Mouse (Mus musculus) midbrain, embryonic 12.5 days (tissue): ENCODE data around the gene Trpc2. TPM values are rescaled to one million over a fixed set of nuclear protein-coding genes. Genes with fewer than 3 reads are reported as not detected.
A peak's percentile ranks its signal among the peaks of the same experiment; 100 is the strongest.
"Not testable (repeated sequence)": the region's sequence is repeated elsewhere in the genome, so short reads cannot be mapped to it uniquely, and the experiment has no call there.

Source experiments
- ATAC-seq: fragments of 200-750 bp; cut with Nextera tagmentation; 2 replicates; pipeline ENCODE4 v1.8.0; 2017; ENCODE audit warnings: low read depth, moderate TSS enrichment, moderate library complexity; ENCODE audit not compliant: low FRiP score
- H3K27ac ChIP-seq: fragments of 300-500 bp; sonication (generic); replicated peaks from 2 replicates; pipeline ENCODE4 v1.5.1; 2016; ENCODE audit warnings: mild to moderate bottlenecking
- H3K27me3 ChIP-seq: fragments of 300-500 bp; sonication (generic); 2 replicates; pipeline ENCODE4 v1.6.1; 2016; ENCODE audit warnings: mild to moderate bottlenecking
- H3K36me3 ChIP-seq: fragments of 300-500 bp; sonication (generic); 2 replicates; pipeline ENCODE4 v1.6.1; 2016
- H3K4me1 ChIP-seq: fragments of 300-500 bp; sonication (generic); 2 replicates; pipeline ENCODE4 v1.6.1; 2016
- H3K4me2 ChIP-seq: fragments of 300-500 bp; sonication (generic); replicated peaks from 2 replicates; pipeline ENCODE4 v1.6.1; 2016; ENCODE audit warnings: mild to moderate bottlenecking, moderate library complexity
- H3K4me3 ChIP-seq: fragments of 300-500 bp; sonication (generic); 2 replicates; pipeline ENCODE4 v1.5.1; 2016; ENCODE audit warnings: mild to moderate bottlenecking
- H3K9ac ChIP-seq: fragments of 300-500 bp; sonication (generic); replicated peaks from 2 replicates; pipeline ENCODE4 v1.6.1; 2016; ENCODE audit warnings: mild to moderate bottlenecking, moderate library complexity
- H3K9me3 ChIP-seq: fragments of 300-500 bp; sonication (generic); 2 replicates; pipeline ENCODE4 v1.6.1; 2016; ENCODE audit warnings: mild to moderate bottlenecking
- WGBS: fragments of 180-500 bp; shearing (Covaris S2); methylation state at CpG from one replicate; pipeline ENCODE4 v1.1.7; 2016; 5-methylcytosine and 5-hydroxymethylcytosine counted together
- polyA plus RNA-seq: library from polyadenylated mRNA; unstranded; fragments of >200 nt; fragmentation: Nextera tagmentation; extraction: Ambion mirVana; gene quantifications from 2 replicates; pipeline ENCODE4 v1.2.1, GENCODE M21; 2016

Trpc2 gene
- polyA plus RNA-seq = 0.86 TPM in 1 of 2 replicates, not detected in the other

DNA sequence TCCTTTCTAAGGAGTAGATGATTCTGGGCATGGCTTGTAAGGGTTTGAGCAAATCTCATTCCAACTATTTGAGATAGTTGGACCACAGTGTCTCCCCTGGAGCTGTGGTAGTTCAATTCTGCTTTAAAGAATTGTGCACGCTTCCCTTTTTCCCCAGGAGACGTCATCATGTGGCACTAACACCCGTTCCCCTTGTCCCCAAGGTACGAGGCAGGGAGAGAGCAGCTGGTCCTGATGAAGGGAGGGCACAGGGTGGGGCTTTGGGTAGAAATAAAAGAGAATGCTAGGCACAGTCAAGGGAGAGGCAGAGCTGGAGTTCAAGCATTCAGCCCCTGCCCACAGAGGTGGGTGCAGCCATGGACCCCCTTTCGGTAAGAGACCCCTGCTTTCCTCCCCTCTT lies at the start of gene Trpc2:
TSS of gene Trpc2 (plus strand) at position 301 of the 400 bp plus-strand sequence.
- no peak within 1 kb of the TSS for H3K27ac ChIP-seq
- no peaks in the 10 kb centered on the region for H3K27me3 ChIP-seq
- H3K9me3 ChIP-seq = no peaks in the 10 kb centered on the region
- H3K9ac ChIP-seq = no peak within 1 kb of the TSS
- H3K4me1 ChIP-seq = no peaks in the 10 kb centered on the region
- WGBS = 86% methylated on average over 5 of the region's 5 CpGs
- ATAC-seq = no peak
- H3K36me3 ChIP-seq = peaks cover 71% of the 10 kb centered on the region
- H3K4me3 ChIP-seq = no peak within 1 kb of the TSS
- H3K4me2 ChIP-seq = no peak within 1 kb of the TSS

DNA sequence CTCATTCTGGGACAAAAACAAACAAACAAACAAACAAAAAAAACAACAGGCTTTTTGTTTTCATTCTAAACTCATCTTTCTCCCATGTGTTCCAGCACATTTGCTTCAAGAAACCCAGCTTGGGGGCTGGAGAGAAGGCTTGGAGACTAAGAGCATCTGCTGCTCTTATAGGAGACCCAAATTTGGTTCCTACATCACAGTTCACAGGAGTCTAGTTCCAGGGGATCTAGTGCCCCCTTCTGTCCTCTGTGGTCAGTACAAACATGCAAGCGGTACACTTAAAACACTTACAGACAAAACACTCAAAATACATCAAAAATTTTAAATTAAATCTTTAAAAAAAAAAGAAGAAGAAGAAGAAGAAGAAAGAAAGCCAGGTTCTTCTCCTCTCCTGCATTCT lies 48.0 kb upstream of the Trpc2 start:
- Histone ChIP-seq H3K27ac (no peak overlapping the region), H3K4me1 (no peaks in the 10 kb centered on the region), H3K4me3 (no peak overlapping the region), H3K4me2 (no peak overlapping the region), H3K9me3 (no peaks in the 10 kb centered on the region), H3K9ac (no peak overlapping the region), H3K27me3 (no peaks in the 10 kb centered on the region), H3K36me3 (peaks cover 96% of the 10 kb centered on the region)
- 89% methylated on average over 1 of the region's 1 CpGs for WGBS
- no peak for ATAC-seq

- no peak overlapping the region for H3K9ac ChIP-seq
- 93% methylated on average over 2 of the region's 2 CpGs for WGBS
- H3K27ac ChIP-seq = no peak overlapping the region
- no peak overlapping the region for H3K4me2 ChIP-seq
- no peak overlapping the region for H3K4me3 ChIP-seq
- H3K36me3 ChIP-seq = peaks cover 99% of the 10 kb centered on the region
- no peaks in the 10 kb centered on the region for H3K4me1 ChIP-seq
- ATAC-seq = no peak
- H3K27me3 ChIP-seq = no peaks in the 10 kb centered on the region
- H3K9me3 ChIP-seq = no peaks in the 10 kb centered on the region
Observed at GRCm38 (mm10) chr7:102035534-102035933, 47.4 kb upstream of the Trpc2 start.

GRCm38 (mm10) chr7:102037318-102037717 lies 45.6 kb upstream of the Trpc2 start:
- Histone ChIP-seq H3K27me3 (no peaks in the 10 kb centered on the region), H3K27ac (no peak overlapping the region), H3K9ac (no peak overlapping the region), H3K4me1 (no peaks in the 10 kb centered on the region), H3K4me3 (no peak overlapping the region), H3K9me3 (no peaks in the 10 kb centered on the region), H3K4me2 (no peak overlapping the region), H3K36me3 (peaks cover 95% of the 10 kb centered on the region)
- no peak for ATAC-seq
- WGBS = 88% methylated on average over 3 of the region's 3 CpGs

DNA sequence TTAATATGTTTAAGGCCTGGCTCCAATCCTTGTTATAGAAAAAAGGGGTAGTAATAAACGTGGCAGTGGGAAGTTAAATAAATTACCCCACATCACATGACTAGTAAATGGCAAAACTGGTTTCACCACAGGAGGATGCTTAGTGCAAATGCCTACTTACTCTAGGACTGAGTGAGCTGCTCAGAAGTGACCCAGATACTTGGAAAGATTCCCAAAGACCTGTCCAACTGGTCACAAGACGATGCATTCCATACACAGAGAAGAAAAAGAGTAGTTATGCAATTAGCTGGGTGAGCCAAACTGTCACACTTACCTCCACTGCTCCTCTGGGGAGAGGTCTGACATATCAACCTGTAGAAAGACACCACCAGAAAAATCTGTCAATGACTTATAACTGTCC lies 40.6 kb upstream of the Trpc2 start:
- peaks cover 49% of the 10 kb centered on the region for H3K36me3 ChIP-seq
- 88% methylated on average over 2 of the region's 2 CpGs for WGBS

DNA sequence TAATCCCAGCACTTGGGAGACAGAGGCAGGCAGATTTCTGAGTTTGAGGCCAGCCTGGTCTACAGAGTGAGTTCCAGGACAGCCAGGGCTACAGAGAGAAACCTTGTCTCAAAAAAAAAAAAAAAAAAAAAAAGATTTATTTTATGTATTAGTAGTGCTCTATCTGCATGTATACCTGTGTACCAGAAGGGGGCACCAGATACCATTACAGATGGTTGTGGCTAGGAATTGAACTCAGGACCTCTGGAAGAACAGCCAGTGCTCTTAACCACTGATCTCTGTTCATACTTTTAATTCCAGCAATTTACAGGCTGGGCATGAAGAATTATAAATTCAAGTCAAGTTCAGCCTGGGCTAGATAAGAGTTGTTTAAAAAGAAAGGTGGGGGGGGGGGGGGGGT lies 34.4 kb upstream of the Trpc2 start:
- not testable (repeated sequence) for H3K4me2 ChIP-seq

More for the DNA sequence above, 40.6 kb upstream of the Trpc2 start:
- Histone ChIP-seq H3K4me2 (no peak overlapping the region), H3K9me3 (no peaks in the 10 kb centered on the region), H3K27me3 (no peaks in the 10 kb centered on the region), H3K27ac (no peak overlapping the region), H3K4me1 (no peaks in the 10 kb centered on the region), H3K4me3 (no peak overlapping the region), H3K9ac (no peak overlapping the region)
- no peak for ATAC-seq

GRCm38 (mm10) chr7:102061353-102061752 lies 21.6 kb upstream of the Trpc2 start:
- peaks cover 15% of the 10 kb centered on the region for H3K36me3 ChIP-seq
- no peaks in the 10 kb centered on the region for H3K27me3 ChIP-seq
- no peak overlapping the region for H3K4me2 ChIP-seq
- no peak overlapping the region for H3K4me3 ChIP-seq
- no peak overlapping the region for H3K27ac ChIP-seq
- peaks cover 18% of the 10 kb centered on the region for H3K4me1 ChIP-seq
- 93% methylated on average over 3 of the region's 3 CpGs for WGBS
- no peaks in the 10 kb centered on the region for H3K9me3 ChIP-seq
- no peak for ATAC-seq
- no peak overlapping the region for H3K9ac ChIP-seq

More for the DNA sequence above, 34.4 kb upstream of the Trpc2 start:
- H3K9ac ChIP-seq, H3K4me1 ChIP-seq, H3K4me3 ChIP-seq, ATAC-seq, H3K27ac ChIP-seq, H3K27me3 ChIP-seq, H3K9me3 ChIP-seq: not testable (repeated sequence)
- H3K36me3 ChIP-seq = peaks cover 11% of the 10 kb centered on the region; the same call in 1 of the 2 replicates

DNA sequence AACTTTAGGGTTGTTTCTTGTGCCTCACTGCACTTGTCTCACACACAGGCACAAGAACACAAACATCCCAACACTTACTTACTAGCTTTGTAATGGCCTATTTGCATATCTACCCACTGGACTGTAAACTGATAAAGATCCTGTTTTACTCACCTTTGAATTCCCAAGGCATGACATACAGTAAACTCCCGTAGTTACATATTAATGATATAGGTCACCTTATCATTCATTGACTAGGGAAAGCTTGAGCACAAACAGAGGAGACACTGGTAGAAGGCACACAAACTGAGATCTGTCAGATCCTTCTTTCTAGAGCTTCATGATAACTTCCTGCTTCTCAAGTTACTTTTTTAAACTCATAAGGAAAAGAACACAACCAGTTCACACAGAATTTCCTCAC lies 20.7 kb upstream of the Trpc2 start:
- H3K36me3 ChIP-seq = peaks cover 13% of the 10 kb centered on the region
- no peak overlapping the region for H3K9ac ChIP-seq
- no peak overlapping the region for H3K4me2 ChIP-seq
- peaks cover 22% of the 10 kb centered on the region for H3K4me1 ChIP-seq
- 98% methylated on average over 1 of the region's 1 CpGs for WGBS
- H3K4me3 ChIP-seq = no peak overlapping the region
- H3K27me3 ChIP-seq = no peaks in the 10 kb centered on the region
- no peak for ATAC-seq
- no peaks in the 10 kb centered on the region for H3K9me3 ChIP-seq
- H3K27ac ChIP-seq = no peak overlapping the region

DNA sequence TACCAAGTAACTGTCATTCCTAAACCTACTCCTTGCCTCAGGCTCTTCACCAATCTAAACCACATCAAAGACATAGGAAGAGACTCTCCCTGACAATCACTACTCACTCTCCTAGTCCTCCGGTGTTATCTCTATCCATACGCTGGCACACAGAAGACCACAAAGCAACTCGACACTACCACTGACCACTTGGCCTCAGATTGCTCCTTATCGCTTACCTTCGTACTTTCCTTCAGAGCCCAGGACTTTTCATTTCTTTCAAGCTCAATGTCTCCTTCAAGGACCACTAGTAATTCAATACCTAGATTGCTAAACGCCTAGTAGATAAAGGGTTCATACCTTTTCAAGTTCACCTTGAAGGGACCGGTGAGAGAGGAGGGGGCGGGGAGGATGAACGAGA lies 19.0 kb upstream of the Trpc2 start:
- no peak for ATAC-seq
- peak overlapping the region; percentile 67 for H3K9ac ChIP-seq
- H3K4me3 ChIP-seq = peak overlapping the region; percentile 66
- H3K27ac ChIP-seq = no peak overlapping the region
- no peaks in the 10 kb centered on the region for H3K27me3 ChIP-seq
- 93% methylated on average over 9 of the region's 9 CpGs for WGBS
- peak overlapping the region; percentile 72 for H3K4me2 ChIP-seq
- peaks cover 5% of the 10 kb centered on the region for H3K36me3 ChIP-seq
- peaks cover 22% of the 10 kb centered on the region for H3K4me1 ChIP-seq
- H3K9me3 ChIP-seq = no peaks in the 10 kb centered on the region

- peak overlapping the region; percentile 72 for H3K4me2 ChIP-seq
- no peaks in the 10 kb centered on the region for H3K27me3 ChIP-seq
- peaks cover 22% of the 10 kb centered on the region for H3K4me1 ChIP-seq
- H3K9me3 ChIP-seq = no peaks in the 10 kb centered on the region
- WGBS = 0% methylated on average over 9 of the region's 9 CpGs
- peak; percentile 39 for ATAC-seq
- no peaks in the 10 kb centered on the region for H3K36me3 ChIP-seq
- peak overlapping the region; percentile 66 for H3K4me3 ChIP-seq
- peak overlapping the region; percentile 67 for H3K9ac ChIP-seq
- H3K27ac ChIP-seq = peak overlapping the region; percentile 77
Observed at GRCm38 (mm10) chr7:102064655-102065045, 18.3 kb upstream of the Trpc2 start.

- WGBS = under 1% methylated on average over 56 of the region's 56 CpGs
- no peaks in the 10 kb centered on the region for H3K36me3 ChIP-seq
- H3K4me1 ChIP-seq = peaks cover 22% of the 10 kb centered on the region
- peak within 1 kb of the TSS; percentile 72 for H3K4me2 ChIP-seq
- peak within 1 kb of the TSS; percentile 67 for H3K9ac ChIP-seq
- H3K27me3 ChIP-seq = no peaks in the 10 kb centered on the region
- H3K9me3 ChIP-seq = no peaks in the 10 kb centered on the region
- peak within 1 kb of the TSS; percentile 77 for H3K27ac ChIP-seq
- peak; percentile 99 for ATAC-seq
- H3K4me3 ChIP-seq = peak within 1 kb of the TSS; percentile 66
Observed at GRCm38 (mm10) chr7:102065046-102065891, 17.6 kb upstream of the Trpc2 start, which contains the start of the genes Rnf121, Xndc1 and Xntrpc. Rnf121 (minus strand) TSS chr7:102065469. Xndc1 (plus strand) TSS chr7:102065511. Xntrpc (plus strand) TSS chr7:102065713.

DNA sequence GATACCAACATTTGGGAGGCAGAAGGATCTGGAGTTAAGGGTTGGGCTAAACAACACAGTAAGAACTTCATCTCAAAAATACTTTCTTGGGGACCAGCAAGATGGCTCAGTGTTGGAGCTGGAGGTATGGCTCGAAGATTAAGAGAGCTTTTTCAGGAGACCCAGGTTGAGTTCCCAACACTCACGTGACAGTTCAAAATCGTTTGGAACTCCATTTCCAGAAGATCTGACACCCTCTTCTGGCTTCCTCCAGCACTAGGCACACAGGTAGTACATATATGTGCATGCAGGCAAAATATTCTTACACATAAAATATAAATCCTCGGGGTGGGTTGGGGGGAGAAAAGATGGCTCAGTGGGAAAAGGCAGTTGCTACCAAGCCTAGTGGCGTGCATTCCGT lies 16.6 kb upstream of the Trpc2 start:
- no peaks in the 10 kb centered on the region for H3K9me3 ChIP-seq
- peak overlapping the region; percentile 66 for H3K4me3 ChIP-seq
- peak overlapping the region; percentile 72 for H3K4me2 ChIP-seq
- H3K36me3 ChIP-seq = no peaks in the 10 kb centered on the region; the same call in 1 of the 2 replicates
- H3K27ac ChIP-seq = no peak overlapping the region
- H3K9ac ChIP-seq = peak overlapping the region; percentile 67; the same call in 1 of the 2 replicates
- no peaks in the 10 kb centered on the region for H3K27me3 ChIP-seq
- no peak for ATAC-seq
- peaks cover 22% of the 10 kb centered on the region for H3K4me1 ChIP-seq
- WGBS = 83% methylated on average over 6 of the region's 6 CpGs
